Mouse (Mus musculus) lung, embryonic 14.5 days (tissue): Measurements from ENCODE around the gene Rsad2. TPM values are rescaled to one million over a fixed set of nuclear protein-coding genes. Genes with fewer than 3 reads are reported as not detected.

Source experiments
- ATAC-seq: fragments of 200-750 bp; cut with Nextera tagmentation; 2 replicates; pipeline ENCODE4 v1.8.0; 2017; ENCODE audit warnings: mild to moderate bottlenecking, moderate TSS enrichment, moderate library complexity; ENCODE audit not compliant: insufficient read depth
- DNase-seq: peaks from one replicate; pipeline ENCODE4 v3.0.0-alpha.2; 2015
- H3K27ac ChIP-seq: fragments of 300-500 bp; sonication (generic); 2 replicates; pipeline ENCODE4 v1.5.1; 2014; ENCODE audit warnings: low read depth, mild to moderate bottlenecking, moderate library complexity
- H3K27me3 ChIP-seq: fragments of 300-500 bp; sonication (generic); 2 replicates; pipeline ENCODE4 v1.6.1; 2014; ENCODE audit warnings: low read length, control low read depth; ENCODE audit not compliant: insufficient read depth
- H3K36me3 ChIP-seq: fragments of 300-500 bp; sonication (generic); 2 replicates; pipeline ENCODE4 v1.6.1; 2014; ENCODE audit warnings: control low read depth; ENCODE audit not compliant: insufficient read depth
- H3K4me1 ChIP-seq: fragments of 300-500 bp; sonication (generic); 2 replicates; pipeline ENCODE4 v1.6.1; 2014; ENCODE audit warnings: antibody characterized with exemption, control low read depth; ENCODE audit not compliant: insufficient read depth
- H3K4me2 ChIP-seq: fragments of 300-500 bp; sonication (generic); 2 replicates; pipeline ENCODE4 v1.6.1; 2014; ENCODE audit warnings: mild to moderate bottlenecking
- H3K4me3 ChIP-seq: fragments of 300-500 bp; sonication (generic); 2 replicates; pipeline ENCODE4 v1.5.1; 2014; ENCODE audit warnings: low read depth, low read length
- H3K9ac ChIP-seq: fragments of 300-500 bp; sonication (generic); 2 replicates; pipeline ENCODE4 v1.6.1; 2014
- H3K9me3 ChIP-seq: fragments of 300-500 bp; sonication (generic); 2 replicates; pipeline ENCODE4 v1.6.1; 2016; ENCODE audit warnings: low read depth, low read length, control low read depth
- CTCF ChIP-seq: IDR thresholded peaks from 2 replicates; pipeline ENCODE4 v1.5.1; 2016; ENCODE audit warnings: antibody characterized with exemption, low read depth
- WGBS: fragments of 180-500 bp; shearing (Covaris S2); extraction: QIAGEN DNeasy Blood & Tissue Kit; methylation state at CpG from one replicate; pipeline ENCODE4 v1.1.7; 2014; 5-methylcytosine and 5-hydroxymethylcytosine counted together
- polyA plus RNA-seq: library from polyadenylated mRNA; unstranded; fragments of >200 nt; fragmentation: Nextera tagmentation; extraction: Ambion mirVana; gene quantifications from 2 replicates; pipeline ENCODE4 v1.2.1, GENCODE M21; 2014

Rsad2 gene
- polyA plus RNA-seq, 1 experiment from 2014 or later = 0.30 TPM

DNA sequence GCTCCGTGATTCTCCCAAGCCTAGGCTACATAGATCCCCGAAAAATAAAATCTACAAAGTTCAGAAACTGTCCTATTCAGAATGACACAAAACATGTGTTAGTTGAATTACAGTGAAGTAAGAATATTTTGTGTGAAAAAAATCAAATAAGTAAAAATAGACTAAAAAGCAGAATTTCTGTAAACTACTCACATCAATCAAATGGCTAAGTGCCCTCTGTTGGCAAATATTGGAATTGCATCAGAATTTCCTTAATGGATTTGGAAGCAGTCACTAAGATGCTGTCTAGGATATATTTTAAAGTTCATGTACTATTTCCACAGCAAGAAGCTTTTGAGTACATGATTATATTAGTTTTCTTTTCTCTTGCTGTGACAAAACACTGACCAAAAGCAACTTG, 31.4 kb downstream of the Rsad2 start:
- Histone ChIP-seq H3K27me3 (no peaks in the 10 kb centered on the region), H3K36me3 (no peaks in the 10 kb centered on the region), H3K9me3 (no peaks in the 10 kb centered on the region), H3K9ac (no peak overlapping the region), H3K4me2 (no peak overlapping the region), H3K4me1 (no peaks in the 10 kb centered on the region), H3K4me3 (no peak overlapping the region), H3K27ac (no peak overlapping the region)
- ATAC-seq (no peak), DNase-seq (peak; percentile 89)
- WGBS = 66% methylated on average over 2 of the region's 2 CpGs
- peak; percentile 68 for TF ChIP-seq CTCF

DNA sequence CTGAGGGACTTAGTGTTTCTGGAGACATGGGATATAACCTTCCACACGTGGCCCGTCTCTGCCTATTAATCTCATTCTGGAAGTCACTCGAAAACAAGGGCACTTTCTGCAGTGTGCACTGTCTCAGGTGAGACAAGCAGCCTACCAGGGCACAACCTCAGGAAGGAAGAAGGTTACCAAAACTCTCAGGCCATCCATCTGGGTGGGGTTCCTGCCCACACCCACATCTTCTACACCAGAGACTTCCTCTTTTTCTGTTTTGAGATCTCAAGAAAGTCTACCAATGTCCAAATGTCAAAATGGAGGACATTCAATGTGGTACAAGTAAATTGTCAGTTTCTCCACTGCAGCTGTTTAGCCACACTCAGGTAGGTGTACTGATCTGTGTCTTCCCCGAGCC, 37.9 kb downstream of the Rsad2 start:
- H3K4me3 ChIP-seq = no peak overlapping the region
- H3K36me3 ChIP-seq = no peaks in the 10 kb centered on the region
- H3K9me3 ChIP-seq = no peaks in the 10 kb centered on the region
- no peaks in the 10 kb centered on the region for H3K27me3 ChIP-seq
- DNase-seq (no peak), ATAC-seq (no peak)
- no peak overlapping the region for H3K4me2 ChIP-seq
- WGBS = 76% methylated on average over 4 of the region's 4 CpGs
- no peak overlapping the region for H3K27ac ChIP-seq
- H3K9ac ChIP-seq = no peak overlapping the region
- peaks cover 4% of the 10 kb centered on the region; the same call in 1 of the 2 replicates for H3K4me1 ChIP-seq
- no peak for TF ChIP-seq CTCF

DNA sequence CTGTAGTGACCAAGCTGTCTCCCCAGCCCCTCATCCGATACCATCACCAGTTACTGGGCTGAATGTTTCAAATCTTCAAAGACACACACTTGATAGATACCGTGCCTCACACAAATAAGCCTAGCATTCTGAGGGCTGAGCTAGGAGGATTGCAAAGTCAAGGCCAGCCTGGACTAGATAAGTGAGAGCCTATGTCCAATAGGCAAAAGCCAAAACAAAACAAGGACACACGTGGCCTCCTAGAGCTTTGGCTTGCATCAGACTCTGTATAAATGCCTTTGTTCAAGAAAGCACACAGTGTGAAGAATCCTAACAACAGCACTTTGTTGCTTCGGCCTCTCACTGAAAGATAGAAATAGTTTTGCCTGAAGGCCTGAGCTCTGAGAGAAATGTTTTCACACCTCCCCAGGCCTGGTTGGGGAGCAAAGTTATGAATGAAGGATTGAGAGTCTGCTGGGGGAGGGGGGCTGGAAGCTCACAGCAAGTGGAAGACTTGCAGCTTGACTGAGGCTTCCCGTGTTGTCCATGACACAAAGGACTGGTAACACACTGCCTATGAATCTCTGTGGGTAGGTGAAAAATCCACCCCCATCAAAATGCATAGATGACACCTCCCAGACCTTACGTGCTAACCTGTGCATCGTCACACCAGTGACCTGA, 39.5 kb downstream of the Rsad2 start:
- H3K4me2 ChIP-seq = no peak overlapping the region
- no peaks in the 10 kb centered on the region for H3K36me3 ChIP-seq
- no peak for TF ChIP-seq CTCF
- no peak overlapping the region for H3K27ac ChIP-seq
- H3K4me3 ChIP-seq = no peak overlapping the region
- no peak for ATAC-seq
- DNase-seq = no peak
- no peak overlapping the region for H3K9ac ChIP-seq
- peaks cover 17% of the 10 kb centered on the region for H3K4me1 ChIP-seq
- H3K9me3 ChIP-seq = no peaks in the 10 kb centered on the region
- no peaks in the 10 kb centered on the region for H3K27me3 ChIP-seq
- WGBS = 65% methylated on average over 7 of the region's 7 CpGs

DNA sequence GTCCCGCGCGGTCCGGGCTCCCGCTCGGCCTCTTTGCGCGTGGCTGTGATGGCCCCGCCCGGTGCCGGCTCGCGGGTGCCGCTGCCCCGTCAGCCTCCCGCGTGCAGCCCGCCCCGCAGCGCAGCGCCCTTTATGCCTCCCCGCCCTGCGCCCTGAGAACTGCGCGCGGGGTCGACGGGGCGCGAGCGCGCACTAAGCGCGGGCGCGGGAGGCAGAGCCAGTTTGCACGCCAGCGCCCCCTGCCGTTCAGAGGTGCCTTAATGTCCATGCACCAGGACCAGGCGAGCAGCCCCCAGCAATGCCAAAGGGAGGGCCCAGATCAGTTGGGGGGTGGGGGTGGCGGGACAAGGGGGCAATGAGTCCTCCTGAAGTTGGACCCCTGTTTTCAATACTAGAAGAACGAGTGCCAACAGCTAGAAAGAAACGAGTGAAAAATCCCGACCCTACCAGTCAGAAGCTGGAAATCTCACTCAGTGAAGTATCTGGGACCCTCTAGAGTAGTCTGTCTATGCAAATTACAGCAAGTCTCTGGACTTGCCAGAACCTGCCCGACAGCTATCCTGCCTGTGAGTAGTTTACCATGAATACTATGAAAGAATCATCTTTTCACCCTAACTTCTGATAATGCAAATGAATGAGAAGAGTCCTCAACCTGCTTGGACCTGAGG, 41.0 kb downstream of the Rsad2 start, which contains the start of gene Rnf144a:
Gene Rnf144a (minus strand): TSS at position 151 of the 668 bp plus-strand sequence.
- Histone ChIP-seq H3K4me2 (peak within 1 kb of the TSS; percentile 76), H3K4me1 (peaks cover 24% of the 10 kb centered on the region), H3K4me3 (peak within 1 kb of the TSS; percentile 90), H3K9ac (peak within 1 kb of the TSS; percentile 97), H3K27me3 (no peaks in the 10 kb centered on the region), H3K9me3 (no peaks in the 10 kb centered on the region), H3K27ac (peak within 1 kb of the TSS; percentile 84), H3K36me3 (no peaks in the 10 kb centered on the region)
- peak; percentile 97 for DNase-seq
- TF ChIP-seq CTCF = peak; percentile 81
- WGBS = under 1% methylated on average over 43 of the region's 45 CpGs
- peak; percentile 88 for ATAC-seq

DNA sequence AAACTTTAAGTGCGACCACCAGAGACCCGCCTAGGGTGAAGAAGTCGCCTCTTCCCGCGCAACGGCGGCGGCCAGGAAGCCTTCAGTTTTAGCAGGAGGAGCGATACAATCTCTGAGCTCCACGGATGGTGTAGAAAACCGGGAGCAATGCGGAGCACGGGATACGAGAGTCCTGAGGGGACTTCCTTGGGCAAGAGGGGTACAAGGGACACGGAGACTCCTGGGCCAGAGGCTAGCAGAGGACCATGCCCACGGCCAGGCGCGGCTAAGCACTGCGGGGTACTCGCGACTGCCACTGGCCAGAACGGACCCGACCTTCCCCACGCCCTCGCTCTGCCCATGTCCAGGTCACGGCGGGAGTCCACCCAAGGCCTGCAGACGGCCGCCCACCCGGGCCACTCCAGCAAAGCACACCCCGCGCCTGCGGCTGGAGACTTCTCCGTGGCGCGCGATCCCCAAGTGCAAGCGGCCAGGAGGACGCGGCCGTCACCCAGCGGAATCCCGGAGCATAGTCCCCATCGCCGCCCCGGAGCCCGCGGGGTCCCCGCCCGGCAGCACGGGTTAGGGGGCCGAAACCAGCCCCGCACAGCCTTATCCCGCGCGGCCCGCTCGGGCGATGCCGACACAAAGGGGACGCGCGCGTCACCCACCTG, 41.7 kb downstream of the Rsad2 start:
- ATAC-seq (peak; percentile 68), DNase-seq (peak; percentile 60)
- Histone ChIP-seq H3K4me3 (peak overlapping the region; percentile 90), H3K9ac (peak overlapping the region; percentile 97), H3K4me1 (peaks cover 25% of the 10 kb centered on the region), H3K9me3 (no peaks in the 10 kb centered on the region), H3K27me3 (no peaks in the 10 kb centered on the region), H3K4me2 (peak overlapping the region; percentile 76), H3K36me3 (no peaks in the 10 kb centered on the region), H3K27ac (peak overlapping the region; percentile 84)
- TF ChIP-seq CTCF = no peak
- WGBS = under 1% methylated on average over 63 of the region's 64 CpGs

DNA sequence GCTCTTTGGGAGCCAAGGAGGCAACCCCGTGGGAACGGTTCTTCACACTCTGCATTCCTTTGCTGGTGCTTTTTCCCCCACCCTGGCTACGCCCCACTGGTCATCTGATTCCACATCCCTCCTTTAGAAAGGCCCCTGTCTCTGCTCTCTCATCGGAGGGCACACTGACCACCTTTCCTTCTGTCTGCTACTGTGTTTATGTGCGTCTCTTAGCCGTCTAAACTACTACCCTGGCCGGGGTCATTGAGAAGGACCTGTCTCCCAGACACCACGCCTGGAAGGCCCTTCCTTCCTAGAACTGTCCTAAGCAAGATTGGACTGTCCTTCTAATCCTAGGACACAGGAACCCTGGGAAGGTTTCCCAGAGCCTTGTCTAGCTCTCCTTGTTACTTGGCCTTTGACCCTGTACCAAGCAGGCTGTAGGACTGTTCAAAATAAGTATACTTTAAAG, 42.3 kb downstream of the Rsad2 start:
- H3K4me3 ChIP-seq = peak overlapping the region; percentile 90
- peak overlapping the region; percentile 76 for H3K4me2 ChIP-seq
- H3K4me1 ChIP-seq = peaks cover 28% of the 10 kb centered on the region
- ATAC-seq = peak; percentile 10; the same call in 1 of the 2 replicates
- H3K9me3 ChIP-seq = no peaks in the 10 kb centered on the region
- H3K27me3 ChIP-seq = no peaks in the 10 kb centered on the region
- peak overlapping the region; percentile 84; the same call in 1 of the 2 replicates for H3K27ac ChIP-seq
- WGBS = 5% methylated on average over 8 of the region's 8 CpGs
- DNase-seq = peak; percentile 60
- H3K36me3 ChIP-seq = 0 out of 2 replicates have a peak, but pooled peaks cover 4% of the 10 kb centered on the region
- TF ChIP-seq CTCF = no peak
- H3K9ac ChIP-seq = peak overlapping the region; percentile 97
